Mouse (Mus musculus) testis, adult 2 months (tissue): ENCODE measurements at regions not wholly inside any gene's neighbourhood (a gene's known extent, or its start where the extent isn't known, plus 50 kb on each side); places are given as distances from the start of the nearest gene placed in this dataset.

Experiments used
- CTCF ChIP-seq: fragments of 200-500 bp; IDR thresholded peaks from 2 replicates; pipeline ENCODE4 v1.5.1; 2012; ENCODE audit warnings: low read depth, mild to moderate bottlenecking, inconsistent platforms, low read length, moderate library complexity; ENCODE audit not compliant: control insufficient read depth, insufficient read depth, insufficient replicate concordance
- POLR2A ChIP-seq: fragments of 200-500 bp; IDR thresholded peaks from 2 replicates; pipeline ENCODE4 v1.6.1; 2012; ENCODE audit warnings: low read depth, mild to moderate bottlenecking, inconsistent platforms, low read length, moderate library complexity; ENCODE audit not compliant: control insufficient read depth

- TF ChIP-seq POLR2A: no peak
- TF ChIP-seq CTCF: no peak
Observed at GRCm38 (mm10) chr1:35978116-35978515, 90.1 kb upstream of the Hs6st1 start.
